Mouse (Mus musculus) adrenal gland, postnatal 36 days (tissue): Measurements from ENCODE around the gene Mllt11. TPM values are rescaled to one million over a fixed set of nuclear protein-coding genes. Genes with fewer than 3 reads are reported as not detected.
A peak's percentile ranks its signal among the peaks of the same experiment; 100 is the strongest.

Source experiments
- DNase-seq, 2 experiments: peaks; one replicate each; pipeline ENCODE4 v3.0.0; 2021; ENCODE audit warnings: mixed read lengths in 1 of 2
- long read RNA-seq, 2 experiments: library from polyadenylated mRNA; stranded (forward); transcript quantifications; one replicate each; pipeline ENCODE4 v2.0.0; 2021; ENCODE audit warnings: borderline sequencing depth in 2 of 2
- total RNA-seq, 2 experiments: library from RNA; stranded (reverse); gene quantifications; 2 replicates each; pipeline ENCODE4 v1.2.3; 2021

Gene Mllt11
- total RNA-seq = 10 to 100 TPM in 1 of 2 experiments, 1 to 10 TPM in 1; 6.9 to 10.9 TPM
- long read RNA-seq, experiment 1, partial matches to known transcripts = 0 of 7 reads
- long read RNA-seq, experiment 1, other reads (novel, unspliced or antisense) = 4 of 7 reads
- long read RNA-seq, experiment 2, partial matches to known transcripts = 0 of 6 reads
- long read RNA-seq, experiment 2, other reads (novel, unspliced or antisense) = 2 of 6 reads

- peak in 1 of 2 experiments; percentile 33 for DNase-seq
These were observed at the start of gene Mllt11 for GRCm38 (mm10) chr3:95231298-95232221. TSS of gene Mllt11 (minus strand) at chr3:95232171.

DNA sequence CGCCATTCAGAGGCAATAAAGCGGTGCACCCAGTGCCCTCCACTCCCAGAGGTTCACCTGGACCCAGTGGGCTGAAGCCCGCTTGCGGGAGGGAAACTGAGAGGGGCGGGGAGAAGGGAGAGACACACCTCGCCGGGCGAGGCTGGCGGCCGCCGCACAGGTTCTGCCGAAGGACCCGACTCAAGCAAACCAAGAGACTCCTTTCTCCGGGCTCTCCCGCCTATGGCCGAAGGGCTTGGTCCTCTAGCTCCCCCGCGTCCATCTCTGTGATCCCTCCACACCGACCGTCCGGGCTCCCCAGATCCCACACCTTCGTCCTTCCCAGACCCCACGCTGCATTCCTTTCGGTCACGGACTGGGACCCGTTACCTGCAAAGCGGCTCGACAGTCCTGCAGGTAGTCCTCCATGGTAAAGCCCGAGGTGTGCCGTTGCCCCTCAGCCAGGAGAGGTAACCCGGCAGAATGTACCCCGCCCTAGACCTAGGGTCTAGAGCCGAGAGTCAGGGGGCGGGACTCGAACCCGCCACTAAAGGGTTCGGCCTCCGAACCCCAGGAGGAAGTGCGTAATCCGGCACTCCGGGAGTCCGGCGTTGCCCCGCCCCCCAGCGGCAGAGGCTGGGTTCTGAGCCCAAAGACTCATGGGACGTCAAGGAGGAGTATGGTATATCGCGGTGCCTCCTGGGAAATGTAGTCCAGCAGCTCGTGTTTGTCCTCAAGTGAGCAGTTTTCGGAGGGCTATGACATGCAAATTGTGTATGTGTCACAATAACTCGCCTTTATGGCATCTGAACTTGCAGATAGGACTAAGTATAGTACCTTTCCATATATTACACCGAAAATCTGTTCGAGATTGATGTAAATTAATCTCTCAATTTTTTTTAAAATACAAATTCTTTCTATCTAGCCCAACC, 49.5 kb upstream of the Mllt11 start, which contains the start of the genes Mindy1 and Prune1:
Mindy1 (plus strand) TSS at position 130 of the 911 bp plus-strand sequence.
Prune1 (minus strand) TSS at position 861 of the 911 bp plus-strand sequence.
- peak; percentile 99 to 100 for DNase-seq

DNA sequence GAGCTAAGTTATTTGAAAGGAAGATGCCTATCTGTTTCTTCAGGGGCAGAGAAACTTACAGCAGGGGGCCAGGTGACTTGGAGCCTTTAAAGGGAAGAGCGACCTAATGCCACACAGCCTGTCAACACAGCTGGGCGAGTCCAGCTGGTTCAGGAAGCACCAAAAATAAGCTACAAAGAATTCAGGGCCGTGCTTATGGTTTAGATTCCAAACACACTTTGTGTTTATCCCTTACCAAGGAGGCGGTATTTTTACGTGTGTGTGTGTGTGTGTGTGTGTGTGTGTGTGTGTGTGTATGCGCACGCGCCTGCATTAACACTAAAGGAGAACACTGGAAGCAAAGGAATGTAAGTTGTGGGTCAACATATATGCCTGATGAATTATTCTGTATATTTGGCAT, 48.8 kb upstream of the Mllt11 start:
- DNase-seq = no peak

DNA sequence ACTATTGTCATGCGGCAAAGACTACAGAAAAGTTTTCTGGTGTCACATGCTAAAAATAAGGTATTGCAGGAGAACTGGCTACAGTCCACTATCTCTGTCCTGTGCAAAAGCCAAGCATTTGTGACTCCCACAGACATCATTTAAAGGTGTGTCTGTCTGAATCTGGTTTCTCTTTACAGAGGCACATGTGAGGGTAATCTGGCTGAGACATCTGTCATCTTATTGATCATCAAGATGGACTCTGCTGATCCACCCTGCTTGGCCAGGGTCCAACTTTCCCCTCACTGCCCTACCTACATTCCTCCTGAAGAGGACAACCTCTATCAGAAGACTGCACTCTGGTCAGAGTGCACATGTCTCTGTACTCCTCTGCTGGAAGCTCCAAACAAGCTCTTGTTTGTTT, 45.2 kb upstream of the Mllt11 start:
- DNase-seq = no peak

- no peak for DNase-seq
These were observed 44.5 kb upstream of the Mllt11 start for GRCm38 (mm10) chr3:95276428-95276934.

- DNase-seq = no peak
These were observed 43.2 kb upstream of the Mllt11 start for GRCm38 (mm10) chr3:95275161-95275560.

GRCm38 (mm10) chr3:95274453-95274852, 42.5 kb upstream of the Mllt11 start:
- DNase-seq = no peak

GRCm38 (mm10) chr3:95273471-95273870, 41.5 kb upstream of the Mllt11 start:
- no peak for DNase-seq

- no peak for DNase-seq
These were observed 38.9 kb upstream of the Mllt11 start for GRCm38 (mm10) chr3:95270766-95271364.

GRCm38 (mm10) chr3:95269789-95270188, 37.8 kb upstream of the Mllt11 start:
- no peak for DNase-seq

- DNase-seq = peak; percentile 54 to 68
These were observed 35.9 kb upstream of the Mllt11 start for GRCm38 (mm10) chr3:95267855-95268254.

GRCm38 (mm10) chr3:95266052-95266451, 34.1 kb upstream of the Mllt11 start:
- no peak for DNase-seq

- DNase-seq = no peak
These were observed 32.8 kb upstream of the Mllt11 start for GRCm38 (mm10) chr3:95264724-95265123.

DNA sequence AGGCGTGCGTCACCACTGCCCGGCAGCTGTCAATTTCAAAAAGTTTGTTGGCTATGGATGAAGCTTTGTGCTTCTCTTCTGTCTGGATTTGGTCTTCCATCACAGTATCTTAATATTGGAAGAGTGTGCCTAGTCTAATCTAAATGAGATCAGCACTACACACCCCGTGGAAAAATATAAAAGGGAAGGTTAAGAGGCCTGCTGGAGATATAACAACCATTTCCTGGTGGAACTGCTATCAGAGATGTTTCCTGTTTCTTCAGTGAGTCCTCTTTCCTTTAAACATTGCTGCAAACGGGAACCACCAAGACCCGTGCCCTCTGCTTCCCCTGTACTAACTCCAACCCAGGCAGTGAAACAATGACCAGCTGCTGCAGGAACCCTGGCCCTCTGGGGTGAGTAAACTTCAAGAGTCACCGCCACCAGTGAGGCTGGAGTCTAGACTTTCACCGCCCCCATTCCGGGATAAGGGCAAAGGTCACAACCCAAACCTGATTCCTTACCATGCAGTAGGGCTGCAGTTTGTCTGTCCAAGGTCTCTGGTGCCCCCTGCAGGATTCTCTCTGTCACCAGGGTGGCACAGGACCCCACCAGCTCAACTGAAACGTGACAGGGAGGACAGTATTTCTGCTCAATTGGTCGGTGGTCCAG, 31.2 kb upstream of the Mllt11 start:
- peak; percentile 74 to 86 for DNase-seq

DNA sequence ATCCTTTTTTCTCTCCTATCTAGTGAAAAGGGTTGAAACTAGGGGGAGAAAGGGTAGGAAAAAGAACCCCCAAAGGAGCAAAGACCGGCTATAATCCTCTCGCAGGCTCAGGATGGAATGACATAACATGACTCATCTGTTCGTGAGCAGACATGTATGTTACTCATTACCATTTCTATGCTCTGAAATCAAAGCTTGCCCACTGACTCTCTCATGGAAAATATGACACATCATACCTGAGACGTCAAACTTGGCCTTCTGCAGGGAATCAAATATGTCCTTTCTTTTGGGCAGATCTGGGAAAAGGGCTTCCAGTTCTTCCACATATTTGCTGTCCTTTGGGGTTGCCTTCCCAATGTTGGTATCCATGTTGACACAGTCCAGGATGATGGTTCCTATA, 30.0 kb upstream of the Mllt11 start:
- DNase-seq = no peak

GRCm38 (mm10) chr3:95256931-95257330, 25.0 kb upstream of the Mllt11 start:
- no peak for DNase-seq

- no peak for DNase-seq
These were observed 18.9 kb upstream of the Mllt11 start, which contains the start of gene Bnipl for GRCm38 (mm10) chr3:95250783-95251424. TSS of gene Bnipl (minus strand) at chr3:95251193.

- no peak for DNase-seq
These were observed 18.4 kb upstream of the Mllt11 start for GRCm38 (mm10) chr3:95250361-95250760.

GRCm38 (mm10) chr3:95247660-95248336, 15.8 kb upstream of the Mllt11 start:
- no peak for DNase-seq
